ENCODE assay signal across 12 mouse cellular contexts in the genomic region with DNA sequence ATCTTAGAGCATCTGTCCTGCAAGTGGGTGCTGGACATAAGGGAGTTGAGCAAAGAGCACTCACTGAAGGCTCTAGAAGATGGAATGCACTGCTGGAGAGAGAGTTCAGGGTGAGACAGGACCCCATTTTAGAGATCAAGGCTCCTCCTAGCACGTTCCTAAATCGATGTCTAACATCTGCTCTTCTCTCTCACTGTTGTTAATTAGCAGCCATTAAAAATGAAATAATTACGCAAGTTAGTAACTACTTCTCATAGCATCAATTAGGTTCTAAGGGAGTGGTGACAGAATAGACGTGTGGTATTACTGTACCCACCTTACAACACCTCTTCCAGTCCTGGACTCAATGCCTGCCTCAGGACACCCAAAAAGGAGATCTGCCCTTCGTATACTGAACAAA.
DNase-seq lines count a peak whose midpoint lies in the region; ATAC-seq and TF ChIP-seq lines count a peak whose summit lies in the region.
"Had no signal": no experiment of that assay in that cellular context is flagged by ENCODE, and none has a peak within 500 bp of the region (broad histone marks: within the 10 kb centered on the region; RNA-seq: fewer than 3 reads in every experiment).

No protein-coding gene starts in this region.

- H3K36me3 ChIP-seq in forebrain, embryonic 10.5 days (replicated peaks): no peaks in the 10 kb centered on the region
- H3K36me3 ChIP-seq in forebrain, embryonic 11.5 days (ENCODE audit: control insufficient read depth, insufficient read depth, low read length): no peaks in the 10 kb centered on the region
- no peaks in the 10 kb centered on the region for H3K36me3 ChIP-seq in midbrain, embryonic 10.5 days
- H3K36me3 ChIP-seq in midbrain, postnatal 0 days (ENCODE audit: insufficient read depth, low read length): no peaks in the 10 kb centered on the region
- H3K36me3 ChIP-seq in midbrain, embryonic 11.5 days (ENCODE audit: control insufficient read depth, insufficient read depth, low read length): no peaks in the 10 kb centered on the region
- H3K36me3 ChIP-seq in thymus, adult 2 months (ENCODE audit: control insufficient read depth, insufficient read depth, low read length): no peaks in the 10 kb centered on the region

- H3K4me3 ChIP-seq in forebrain, embryonic 10.5 days: no peak overlapping the region
- H3K4me3 ChIP-seq in forebrain, embryonic 11.5 days (ENCODE audit: low read depth, low read length): no peak overlapping the region
- H3K4me3 ChIP-seq in midbrain, embryonic 10.5 days: no peak overlapping the region
- no peak overlapping the region for H3K4me3 ChIP-seq in midbrain, postnatal 0 days (ENCODE audit: low read depth, low read length)
- H3K4me3 ChIP-seq in midbrain, embryonic 11.5 days (ENCODE audit: low read depth, low read length): no peak overlapping the region
- H3K4me3 ChIP-seq in thymus, adult 2 months (ENCODE audit: control insufficient read depth, insufficient read depth, low read length): no peak overlapping the region
- H3K4me3 ChIP-seq: myocyte had no signal

- no peaks in the 10 kb centered on the region for H3K27me3 ChIP-seq in forebrain, embryonic 10.5 days (ENCODE audit: poor library complexity, severe bottlenecking)
- H3K27me3 ChIP-seq in forebrain, embryonic 11.5 days (ENCODE audit: control insufficient read depth, insufficient read depth, low read length): no peaks in the 10 kb centered on the region
- H3K27me3 ChIP-seq in midbrain, embryonic 10.5 days (ENCODE audit: low read depth, poor library complexity, severe bottlenecking): no peaks in the 10 kb centered on the region
- no peaks in the 10 kb centered on the region for H3K27me3 ChIP-seq in midbrain, postnatal 0 days (ENCODE audit: insufficient read depth, low read length)
- H3K27me3 ChIP-seq in midbrain, embryonic 11.5 days (ENCODE audit: control insufficient read depth, insufficient read depth, low read length): no peaks in the 10 kb centered on the region; the same call in 1 of the 2 replicates
- no peaks in the 10 kb centered on the region for H3K27me3 ChIP-seq in thymus, adult 2 months (ENCODE audit: control insufficient read depth, insufficient read depth, low read length)

- no peak for TF ChIP-seq CTCF in midbrain, postnatal 0 days (IDR thresholded peaks at IDR 0.05)
- no peak for TF ChIP-seq CTCF in thymus, adult 2 months (IDR thresholded peaks at IDR 0.05; ENCODE audit: borderline replicate concordance, control insufficient read depth, extremely low read depth, insufficient read depth, low read length, poor library complexity)

- peak overlapping the region; percentile 21; the same call in 1 of the 2 replicates for H3K27ac ChIP-seq in forebrain, embryonic 10.5 days
- H3K27ac ChIP-seq in forebrain, embryonic 11.5 days (ENCODE audit: low read depth, low read length): no peak overlapping the region; the same call in 1 of the 2 replicates
- 0 out of 2 replicates have a peak overlapping the region, but pooled peaks have one; percentile 28 for H3K27ac ChIP-seq in midbrain, embryonic 10.5 days (replicated peaks)
- H3K27ac ChIP-seq in midbrain, postnatal 0 days (ENCODE audit: low read depth, low read length): no peak overlapping the region; the same call in 1 of the 2 replicates
- no peak overlapping the region for H3K27ac ChIP-seq in midbrain, embryonic 11.5 days (ENCODE audit: low read depth, low read length)
- no peak overlapping the region for H3K27ac ChIP-seq in thymus, adult 2 months (ENCODE audit: control insufficient read depth, insufficient read depth, low read length)
- H3K27ac ChIP-seq: kidney, postnatal 0 days had no signal

- intact Hi-C loops in left cerebral cortex, postnatal 14 days (cut with DNase I): no loop called here

- H3K9me3 ChIP-seq in forebrain, embryonic 10.5 days: no peaks in the 10 kb centered on the region
- H3K9me3 ChIP-seq in forebrain, embryonic 11.5 days (ENCODE audit: control insufficient read depth, low read length): no peaks in the 10 kb centered on the region
- H3K9me3 ChIP-seq in midbrain, embryonic 10.5 days (replicated peaks): no peaks in the 10 kb centered on the region
- H3K9me3 ChIP-seq in midbrain, postnatal 0 days (ENCODE audit: low read length): no peaks in the 10 kb centered on the region
- no peaks in the 10 kb centered on the region for H3K9me3 ChIP-seq in midbrain, embryonic 11.5 days (ENCODE audit: control insufficient read depth, low read length)

- no peak for ATAC-seq in forebrain, embryonic 11.5 days (replicated peaks; ENCODE audit: low FRiP score)
- no peak for ATAC-seq in midbrain, postnatal 0 days (ENCODE audit: low FRiP score)
- ATAC-seq in midbrain, embryonic 11.5 days (ENCODE audit: low FRiP score): no peak

- TF ChIP-seq POLR2A in thymus, adult 2 months (IDR thresholded peaks at IDR 0.05; ENCODE audit: control insufficient read depth, extremely low read depth, insufficient read depth, low read length, poor library complexity): no peak

- DNase-seq in forebrain, embryonic 10.5 days (ENCODE audit: extremely low spot score, low spot score): no peak
- no peak for DNase-seq in forebrain, embryonic 11.5 days (ENCODE audit: low spot score)
- no peak for DNase-seq in midbrain, embryonic 10.5 days (ENCODE audit: low spot score)
- no peak for DNase-seq in midbrain, postnatal 0 days (ENCODE audit: low spot score)
- DNase-seq in midbrain, embryonic 11.5 days (ENCODE audit: low spot score, missing footprints): peak; percentile 80
- no peak for DNase-seq in right cerebral cortex, postnatal 10 days (ENCODE audit: low spot score in 2 of 2)
- DNase-seq in left cerebral cortex, postnatal 14 days (ENCODE audit: low spot score in 2 of 2): no peak
- DNase-seq in thymus, adult 2 months: no peak
- DNase-seq: cerebellum, adult 8-10 months; lung, embryonic 14.5 days had no signal

- no peak overlapping the region for H3K9ac ChIP-seq in forebrain, embryonic 11.5 days (ENCODE audit: low read length)
- H3K9ac ChIP-seq in midbrain, postnatal 0 days (replicated peaks; ENCODE audit: low read length, poor library complexity, severe bottlenecking): no peak overlapping the region
- no peak overlapping the region for H3K9ac ChIP-seq in midbrain, embryonic 11.5 days (ENCODE audit: low read length)
- H3K9ac ChIP-seq: lung, embryonic 14.5 days had no signal

- H3K4me1 ChIP-seq in forebrain, embryonic 10.5 days: peaks cover 50% of the 10 kb centered on the region
- peaks cover 11% of the 10 kb centered on the region; the same call in 1 of the 2 replicates for H3K4me1 ChIP-seq in forebrain, embryonic 11.5 days (replicated peaks; ENCODE audit: control insufficient read depth, insufficient read depth, low read length)
- H3K4me1 ChIP-seq in midbrain, embryonic 10.5 days: peaks cover 46% of the 10 kb centered on the region
- H3K4me1 ChIP-seq in midbrain, postnatal 0 days (ENCODE audit: insufficient read depth, low read length): peaks cover 19% of the 10 kb centered on the region
- peaks cover 15% of the 10 kb centered on the region for H3K4me1 ChIP-seq in midbrain, embryonic 11.5 days (ENCODE audit: control insufficient read depth, insufficient read depth, low read length)
- peaks cover 16% of the 10 kb centered on the region for H3K4me1 ChIP-seq in thymus, adult 2 months (replicated peaks; ENCODE audit: control insufficient read depth, insufficient read depth, low read length)

- WGBS in forebrain, embryonic 10.5 days: 85% methylated on average over 5 of the region's 5 CpGs
- WGBS in forebrain, embryonic 11.5 days: 73% methylated on average over 5 of the region's 5 CpGs
- WGBS in midbrain, embryonic 10.5 days: 86% methylated on average over 5 of the region's 5 CpGs
- 78% methylated on average over 5 of the region's 5 CpGs for WGBS in midbrain, postnatal 0 days
- 86% methylated on average over 5 of the region's 5 CpGs for WGBS in midbrain, embryonic 11.5 days
- WGBS in thymus, adult 2 months: 89% methylated on average over 5 of the region's 5 CpGs

- H3K4me2 ChIP-seq in forebrain, embryonic 11.5 days (ENCODE audit: low read depth, low read length, severe bottlenecking): no peak overlapping the region
- no peak overlapping the region for H3K4me2 ChIP-seq in midbrain, postnatal 0 days (ENCODE audit: low read depth, low read length, poor library complexity, severe bottlenecking)
- no peak overlapping the region for H3K4me2 ChIP-seq in midbrain, embryonic 11.5 days
- H3K4me2 ChIP-seq: lung, embryonic 14.5 days had no signal

Comparison
In these comparisons a context has a peak if more than half of its experiments do, and no peak if none do; other contexts are left out.
1. H3K27ac ChIP-seq: peak in forebrain, embryonic 10.5 days (single experiment) and midbrain, embryonic 10.5 days (single experiment); none in forebrain, embryonic 11.5 days (single experiment), midbrain, postnatal 0 days (single experiment), midbrain, embryonic 11.5 days (single experiment) and thymus, adult 2 months (single experiment).